Mouse (Mus musculus) gastrocnemius, adult 2 months (tissue): ENCODE measurements at regions not wholly inside any gene's neighbourhood (a gene's known extent, or its start where the extent isn't known, plus 50 kb on each side); places are given as distances from the start of the nearest gene placed in this dataset.
"Not testable (repeated sequence)": the region's sequence is repeated elsewhere in the genome, so short reads cannot be mapped to it uniquely, and the experiment has no call there.

Source experiments
- DNase-seq: peaks from one replicate; pipeline ENCODE4 v3.0.0; 2022
- H3K27ac ChIP-seq: fragments of 200-600 bp; 2 replicates; pipeline ENCODE4 v1.8.1; 2022; ENCODE audit warnings: mild to moderate bottlenecking
- H3K4me3 ChIP-seq: fragments of 200-600 bp; 2 replicates; pipeline ENCODE4 v1.8.1; 2022; ENCODE audit warnings: mild to moderate bottlenecking, moderate library complexity
- intact Hi-C: fragments of 180-260 bp; cut with DNase I; formaldehyde crosslinking; loops from one replicate; pipeline ENCODE4 v1.15.1; 2025

- peak; percentile 9 for DNase-seq
- intact Hi-C loops, H3K27ac ChIP-seq: not testable (repeated sequence)
- peak overlapping the region; percentile 19; the same call in 1 of the 2 replicates for H3K4me3 ChIP-seq
Measured at GRCm38 (mm10) chr4:146263038-146263685, 106.5 kb downstream of the Zfp600 start.

GRCm38 (mm10) chr4:146263790-146264189 is 107.2 kb downstream of the Zfp600 start:
- DNase-seq, intact Hi-C loops, H3K27ac ChIP-seq, H3K4me3 ChIP-seq: not testable (repeated sequence)

- H3K4me3 ChIP-seq, H3K27ac ChIP-seq, intact Hi-C loops, DNase-seq: not testable (repeated sequence)
Measured at GRCm38 (mm10) chr4:146270119-146270747, 113.6 kb downstream of the Zfp600 start.
